Mouse (Mus musculus): ENCODE measurements around the gene Aldh2. TPM values are rescaled to one million over a fixed set of nuclear protein-coding genes. Genes with fewer than 3 reads are reported as not detected.

Gene Aldh2
- polyA plus RNA-seq, 1 experiment from 2014 or later = 68.4 TPM

DNA sequence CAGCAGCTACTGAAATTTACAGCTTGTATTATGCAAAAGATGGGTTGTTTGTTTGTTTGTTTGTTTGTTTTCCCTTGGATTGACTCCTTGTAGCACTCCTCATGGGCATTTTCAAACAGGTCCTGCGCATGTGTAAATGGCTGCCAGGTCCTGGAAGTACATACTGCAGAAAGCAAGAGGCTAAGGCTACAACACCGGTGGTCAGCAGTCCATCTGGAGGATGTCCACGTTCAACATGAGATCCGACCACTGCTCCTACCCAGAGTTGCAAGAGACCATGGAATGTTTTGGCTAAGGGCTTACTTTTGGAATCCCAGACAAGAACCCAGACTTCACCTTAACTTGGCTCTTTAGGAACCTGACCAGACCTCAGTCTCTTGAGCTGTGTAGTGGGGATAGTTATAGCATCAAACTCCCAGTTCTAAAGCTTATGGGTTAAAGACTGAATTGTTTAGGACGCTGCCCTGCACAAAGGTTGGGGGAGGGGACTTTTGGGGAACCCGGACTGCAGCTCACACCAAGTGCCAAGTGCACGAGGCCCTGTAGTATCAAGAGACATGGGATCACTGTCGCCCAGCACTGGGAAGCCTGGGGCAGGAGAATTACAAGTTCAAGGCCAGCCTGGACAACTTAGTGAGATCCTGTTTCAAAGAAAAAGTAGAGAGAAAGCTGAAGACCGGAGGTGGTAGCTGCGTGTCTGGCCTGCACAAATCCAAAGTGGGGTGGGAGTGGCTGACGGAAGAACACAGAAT is 1.4 kb downstream of the Aldh2 start:
- Histone ChIP-seq H3K4me1 (ENCODE audit: control insufficient read depth, insufficient read depth, low read length) (peaks cover 9% of the 10 kb centered on the region; the same call in 1 of the 2 replicates), H3K27me3 (ENCODE audit: control insufficient read depth, insufficient read depth, low read length) (no peaks in the 10 kb centered on the region), H3K27ac (ENCODE audit: low read length) (no peak overlapping the region), H3K4me2 (replicated peaks; ENCODE audit: low read depth, low read length) (peak overlapping the region; percentile 95), H3K4me3 (ENCODE audit: low read depth, low read length) (peak overlapping the region; percentile 71), H3K9ac (replicated peaks; ENCODE audit: low read depth, low read length) (no peak overlapping the region), H3K36me3 (ENCODE audit: control insufficient read depth, insufficient read depth, low read length) (no peaks in the 10 kb centered on the region), H3K9me3 (ENCODE audit: control insufficient read depth, low read depth, low read length) (no peaks in the 10 kb centered on the region)
- 59% methylated on average over 11 of the region's 11 CpGs for WGBS
- no peak for ATAC-seq (ENCODE audit: insufficient number of reproducible peaks, insufficient read depth, low FRiP score, low read depth)

DNA sequence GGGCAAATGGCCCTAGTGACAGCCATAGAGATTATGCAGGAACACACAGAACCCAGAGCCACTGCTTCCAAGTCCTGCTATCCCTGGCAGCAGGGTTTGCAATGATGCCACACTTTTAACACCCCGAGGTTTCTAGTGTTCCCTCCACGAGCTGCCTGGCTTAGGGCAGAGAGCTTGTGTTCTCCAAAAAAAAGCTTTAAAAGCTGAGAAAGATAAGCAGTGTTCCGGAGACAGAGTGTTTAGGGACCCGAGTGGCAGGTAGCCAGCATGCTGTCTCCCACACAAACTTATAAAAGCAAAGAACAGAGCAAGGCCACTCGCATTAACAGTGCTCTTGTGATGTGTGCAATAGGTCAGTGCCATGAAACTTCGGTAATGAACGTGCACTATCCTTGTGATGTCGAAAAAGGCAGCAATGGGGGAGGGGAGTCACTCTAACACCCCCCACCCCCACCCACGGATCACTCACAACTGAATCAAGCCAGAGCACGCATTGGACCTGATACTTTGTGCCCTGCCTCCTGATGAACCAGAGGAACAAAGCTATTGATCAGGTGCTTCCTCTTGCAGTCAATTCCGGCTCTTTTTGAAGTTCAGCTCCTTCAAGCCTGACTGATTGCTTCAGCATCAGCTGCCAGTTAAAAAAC is 2.1 kb downstream of the Aldh2 start:
- H3K4me2 ChIP-seq (replicated peaks; ENCODE audit: low read depth, low read length) = peak overlapping the region; percentile 6; the same call in 1 of the 2 replicates
- 69% methylated on average over 11 of the region's 11 CpGs for WGBS
- no peak overlapping the region for H3K4me3 ChIP-seq (ENCODE audit: low read depth, low read length)
- no peaks in the 10 kb centered on the region for H3K9me3 ChIP-seq (ENCODE audit: control insufficient read depth, low read depth, low read length)
- peaks cover 12% of the 10 kb centered on the region; the same call in 1 of the 2 replicates for H3K4me1 ChIP-seq (ENCODE audit: control insufficient read depth, insufficient read depth, low read length)
- H3K27ac ChIP-seq (ENCODE audit: low read length) = no peak overlapping the region
- H3K27me3 ChIP-seq (ENCODE audit: control insufficient read depth, insufficient read depth, low read length) = no peaks in the 10 kb centered on the region
- no peaks in the 10 kb centered on the region for H3K36me3 ChIP-seq (ENCODE audit: control insufficient read depth, insufficient read depth, low read length)
- no peak for ATAC-seq (ENCODE audit: insufficient number of reproducible peaks, insufficient read depth, low FRiP score, low read depth)
- H3K9ac ChIP-seq (replicated peaks; ENCODE audit: low read depth, low read length) = no peak overlapping the region

DNA sequence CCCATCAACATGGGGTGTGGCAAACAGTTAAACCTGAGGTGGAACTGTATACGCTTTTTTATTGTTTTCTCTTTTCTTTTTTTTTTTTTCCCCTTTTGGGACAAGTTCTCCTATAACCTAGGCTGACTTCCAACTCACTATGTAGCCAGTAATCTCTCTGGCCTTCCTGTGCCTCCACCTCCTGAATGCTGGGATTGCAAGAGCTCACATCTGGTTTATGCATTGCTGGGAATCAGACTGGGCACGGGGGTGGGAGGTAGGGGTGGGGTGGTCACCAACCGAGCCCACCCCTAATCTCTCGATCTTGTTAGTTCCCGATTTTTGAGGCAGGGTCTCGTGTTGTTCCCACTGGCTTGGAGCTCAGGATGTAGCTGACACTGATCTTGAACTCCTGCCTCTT is 3.7 kb downstream of the Aldh2 start:
- no peaks in the 10 kb centered on the region for H3K36me3 ChIP-seq (ENCODE audit: control insufficient read depth, insufficient read depth, low read length)
- no peaks in the 10 kb centered on the region for H3K27me3 ChIP-seq (ENCODE audit: control insufficient read depth, insufficient read depth, low read length)
- H3K4me1 ChIP-seq (ENCODE audit: control insufficient read depth, insufficient read depth, low read length) = peaks cover 15% of the 10 kb centered on the region; the same call in 1 of the 2 replicates
- H3K4me2 ChIP-seq (replicated peaks; ENCODE audit: low read depth, low read length) = no peak overlapping the region
- no peak for ATAC-seq (ENCODE audit: insufficient number of reproducible peaks, insufficient read depth, low FRiP score, low read depth)
- no peak overlapping the region for H3K9ac ChIP-seq (replicated peaks; ENCODE audit: low read depth, low read length)
- 88% methylated on average over 6 of the region's 6 CpGs for WGBS
- H3K4me3 ChIP-seq (ENCODE audit: low read depth, low read length) = no peak overlapping the region
- no peak overlapping the region for H3K27ac ChIP-seq (ENCODE audit: low read length)
- no peaks in the 10 kb centered on the region for H3K9me3 ChIP-seq (ENCODE audit: control insufficient read depth, low read depth, low read length)

DNA sequence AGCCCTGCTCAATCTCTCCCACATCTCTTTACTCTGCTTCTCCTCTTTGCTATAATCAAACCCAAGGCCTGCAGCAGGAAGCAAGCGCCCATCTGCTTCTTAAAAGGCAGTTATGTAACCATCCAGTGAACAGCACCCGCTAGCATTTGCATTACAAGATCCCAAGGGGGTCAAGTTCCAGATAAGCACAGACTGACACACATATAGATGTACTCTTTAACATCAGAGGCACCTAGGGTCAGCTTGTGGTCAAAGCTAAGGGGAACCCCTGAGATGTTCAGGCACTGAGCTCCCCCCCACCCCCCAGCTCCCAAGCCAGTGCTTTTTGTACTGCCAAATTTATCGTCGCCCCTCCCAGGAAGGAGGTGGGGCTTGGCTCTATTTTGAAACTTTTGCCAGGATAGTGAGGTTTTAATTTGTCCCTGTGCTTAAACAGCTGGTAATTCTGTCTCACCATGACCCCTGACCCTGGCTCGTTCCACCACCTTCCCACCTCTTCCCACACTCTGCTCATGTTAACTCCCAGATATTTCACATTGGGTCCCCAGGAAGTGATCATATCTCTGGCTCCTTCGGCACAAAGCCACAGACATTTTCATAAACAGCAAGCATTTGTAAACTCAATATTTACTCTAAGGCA is 7.1 kb downstream of the Aldh2 start:
- Histone ChIP-seq H3K4me2 (replicated peaks; ENCODE audit: low read depth, low read length) (0 out of 2 replicates have a peak overlapping the region, but pooled peaks have one; percentile 1), H3K36me3 (ENCODE audit: control insufficient read depth, insufficient read depth, low read length) (no peaks in the 10 kb centered on the region), H3K9ac (replicated peaks; ENCODE audit: low read depth, low read length) (no peak overlapping the region), H3K27ac (ENCODE audit: low read length) (peak overlapping the region; percentile 39; the same call in 1 of the 2 replicates), H3K27me3 (ENCODE audit: control insufficient read depth, insufficient read depth, low read length) (no peaks in the 10 kb centered on the region), H3K9me3 (ENCODE audit: control insufficient read depth, low read depth, low read length) (no peaks in the 10 kb centered on the region), H3K4me1 (ENCODE audit: control insufficient read depth, insufficient read depth, low read length) (peaks cover 15% of the 10 kb centered on the region; the same call in 1 of the 2 replicates), H3K4me3 (ENCODE audit: low read depth, low read length) (no peak overlapping the region)
- WGBS = 48% methylated on average over 6 of the region's 6 CpGs
- no peak for ATAC-seq (ENCODE audit: insufficient number of reproducible peaks, insufficient read depth, low FRiP score, low read depth)

DNA sequence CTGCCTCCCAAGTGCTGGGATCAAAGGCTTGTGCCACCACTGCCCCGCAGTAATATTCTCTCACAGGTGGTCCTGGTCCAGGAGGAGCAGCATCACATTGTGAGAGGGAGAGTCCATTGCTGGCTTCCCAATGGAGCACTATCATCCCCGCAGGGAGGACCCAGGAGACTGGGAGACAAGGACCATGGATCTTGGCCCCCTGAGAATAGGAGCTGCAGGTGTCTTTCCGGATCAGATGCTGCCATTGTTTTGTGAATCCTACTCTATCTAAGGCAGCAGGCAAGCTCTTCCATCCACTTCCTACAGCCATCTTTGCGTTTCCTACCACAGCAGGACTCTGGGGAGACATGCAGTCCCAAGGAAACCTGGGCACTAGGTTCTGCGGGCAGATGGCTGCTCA is 7.9 kb downstream of the Aldh2 start:
- Histone ChIP-seq H3K4me1 (ENCODE audit: control insufficient read depth, insufficient read depth, low read length) (peaks cover 15% of the 10 kb centered on the region; the same call in 1 of the 2 replicates), H3K4me2 (replicated peaks; ENCODE audit: low read depth, low read length) (no peak overlapping the region), H3K27me3 (ENCODE audit: control insufficient read depth, insufficient read depth, low read length) (no peaks in the 10 kb centered on the region), H3K4me3 (ENCODE audit: low read depth, low read length) (no peak overlapping the region), H3K36me3 (ENCODE audit: control insufficient read depth, insufficient read depth, low read length) (no peaks in the 10 kb centered on the region), H3K9ac (replicated peaks; ENCODE audit: low read depth, low read length) (no peak overlapping the region), H3K9me3 (ENCODE audit: control insufficient read depth, low read depth, low read length) (no peaks in the 10 kb centered on the region), H3K27ac (ENCODE audit: low read length) (no peak overlapping the region)
- ATAC-seq (ENCODE audit: insufficient number of reproducible peaks, insufficient read depth, low FRiP score, low read depth) = no peak
- 86% methylated on average over 5 of the region's 5 CpGs for WGBS

DNA sequence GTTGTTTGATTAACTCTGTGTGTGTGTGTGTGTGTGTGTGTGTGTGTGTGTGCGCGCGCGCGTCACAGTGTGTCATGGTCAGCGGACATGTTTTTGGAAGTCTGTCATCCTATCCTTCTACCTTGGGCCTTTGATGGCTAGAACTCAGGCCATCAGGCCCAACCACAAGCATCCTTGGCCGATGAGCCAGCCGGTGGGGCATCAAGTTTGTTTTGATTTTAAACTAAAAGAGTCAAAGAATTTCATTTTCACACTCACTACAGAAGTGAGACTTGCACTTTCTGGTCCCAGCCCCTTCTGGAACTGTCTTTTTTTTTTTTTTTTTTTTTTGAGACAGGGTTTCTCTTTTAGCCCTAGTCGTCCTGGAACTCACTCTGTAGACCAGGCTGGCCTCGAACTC is 8.6 kb downstream of the Aldh2 start:
- H3K4me1 ChIP-seq (ENCODE audit: control insufficient read depth, insufficient read depth, low read length) = peaks cover 15% of the 10 kb centered on the region; the same call in 1 of the 2 replicates

DNA sequence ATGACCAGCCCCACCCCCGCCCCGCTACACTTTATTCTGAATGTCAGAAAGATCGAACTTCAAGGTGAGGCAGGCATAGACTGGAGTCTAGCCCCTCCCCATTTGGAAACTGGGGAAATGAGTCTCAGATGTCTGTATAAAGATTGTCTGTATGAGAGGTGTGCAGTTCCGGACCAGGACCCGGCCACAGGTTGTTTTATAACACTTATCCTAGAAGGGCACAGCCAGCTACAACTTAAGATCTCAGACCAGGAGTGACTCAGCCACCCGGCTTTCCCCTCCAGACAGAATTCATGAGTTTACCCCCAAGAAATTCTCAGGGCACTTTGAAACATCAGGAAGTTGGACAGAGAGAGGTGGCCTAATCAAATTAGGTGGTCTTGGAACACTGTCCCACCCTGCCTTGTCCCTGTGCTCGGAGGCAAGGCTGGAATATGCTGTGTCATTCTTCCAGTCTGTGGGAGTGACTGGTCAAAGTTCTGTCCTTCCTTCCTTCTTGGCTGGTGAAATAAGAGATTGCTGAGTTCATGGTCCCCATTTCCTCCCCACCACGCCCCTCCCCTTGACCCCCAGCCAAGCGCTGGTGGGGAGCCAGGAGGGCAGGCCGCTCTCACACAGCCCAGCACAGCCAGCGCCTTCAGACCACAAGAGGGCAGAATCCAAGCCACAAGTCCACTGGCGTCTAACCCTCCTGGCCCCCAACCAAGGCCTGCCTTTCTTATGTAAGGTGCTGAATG is 9.7 kb downstream of the Aldh2 start:
- peaks cover 15% of the 10 kb centered on the region; the same call in 1 of the 2 replicates for H3K4me1 ChIP-seq (ENCODE audit: control insufficient read depth, insufficient read depth, low read length)
- no peak overlapping the region for H3K4me3 ChIP-seq (ENCODE audit: low read depth, low read length)
- no peak overlapping the region for H3K4me2 ChIP-seq (replicated peaks; ENCODE audit: low read depth, low read length)
- H3K27me3 ChIP-seq (ENCODE audit: control insufficient read depth, insufficient read depth, low read length) = no peaks in the 10 kb centered on the region
- H3K9ac ChIP-seq (replicated peaks; ENCODE audit: low read depth, low read length) = no peak overlapping the region
- H3K27ac ChIP-seq (ENCODE audit: low read length) = peak overlapping the region; percentile 4; the same call in 1 of the 2 replicates
- H3K36me3 ChIP-seq (ENCODE audit: control insufficient read depth, insufficient read depth, low read length) = peaks cover 14% of the 10 kb centered on the region
- H3K9me3 ChIP-seq (ENCODE audit: control insufficient read depth, low read depth, low read length) = no peaks in the 10 kb centered on the region
- whole genome bisulfite sequencing = 53% methylated on average over 12 of the region's 12 CpGs
- peak; percentile 84 for ATAC-seq (ENCODE audit: insufficient number of reproducible peaks, insufficient read depth, low FRiP score, low read depth)

More for the DNA sequence above, 8.6 kb downstream of the Aldh2 start:
- H3K27ac ChIP-seq (ENCODE audit: low read length) = no peak overlapping the region
- H3K9me3 ChIP-seq (ENCODE audit: control insufficient read depth, low read depth, low read length) = no peaks in the 10 kb centered on the region
- WGBS = 95% methylated on average over 10 of the region's 10 CpGs
- no peak overlapping the region for H3K9ac ChIP-seq (replicated peaks; ENCODE audit: low read depth, low read length)
- ATAC-seq (ENCODE audit: insufficient number of reproducible peaks, insufficient read depth, low FRiP score, low read depth) = no peak
- no peaks in the 10 kb centered on the region for H3K27me3 ChIP-seq (ENCODE audit: control insufficient read depth, insufficient read depth, low read length)
- peaks cover 5% of the 10 kb centered on the region; the same call in 1 of the 2 replicates for H3K36me3 ChIP-seq (ENCODE audit: control insufficient read depth, insufficient read depth, low read length)
- H3K4me3 ChIP-seq (ENCODE audit: low read depth, low read length) = no peak overlapping the region
- no peak overlapping the region for H3K4me2 ChIP-seq (replicated peaks; ENCODE audit: low read depth, low read length)

DNA sequence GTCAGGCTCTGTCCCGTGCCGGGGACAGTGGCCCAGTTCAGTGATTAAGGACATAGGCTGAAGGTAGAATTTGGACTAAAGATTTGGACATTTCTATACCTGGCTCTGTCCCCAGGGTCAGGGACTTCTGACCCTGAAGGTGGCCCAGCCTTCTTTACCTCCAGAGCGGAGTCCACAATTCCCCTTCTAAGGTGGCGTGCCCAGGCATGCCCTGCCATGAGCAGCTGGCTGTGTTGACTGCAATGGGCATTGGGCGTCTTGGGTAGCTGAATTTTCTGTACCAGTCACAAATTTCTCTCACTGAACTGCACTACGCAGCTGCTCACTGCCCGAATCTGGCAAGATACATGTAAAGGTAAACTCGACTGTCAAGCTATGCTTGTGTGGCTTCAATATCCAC is 11.7 kb downstream of the Aldh2 start:
- no peaks in the 10 kb centered on the region for H3K9me3 ChIP-seq (ENCODE audit: control insufficient read depth, low read depth, low read length)
- 89% methylated on average over 8 of the region's 8 CpGs for WGBS
- H3K4me1 ChIP-seq (ENCODE audit: control insufficient read depth, insufficient read depth, low read length) = peaks cover 15% of the 10 kb centered on the region; the same call in 1 of the 2 replicates
- no peak for ATAC-seq (ENCODE audit: insufficient number of reproducible peaks, insufficient read depth, low FRiP score, low read depth)
- H3K36me3 ChIP-seq (ENCODE audit: control insufficient read depth, insufficient read depth, low read length) = peaks cover 19% of the 10 kb centered on the region
- no peak overlapping the region for H3K4me3 ChIP-seq (ENCODE audit: low read depth, low read length)
- no peaks in the 10 kb centered on the region for H3K27me3 ChIP-seq (ENCODE audit: control insufficient read depth, insufficient read depth, low read length)
- no peak overlapping the region for H3K4me2 ChIP-seq (replicated peaks; ENCODE audit: low read depth, low read length)
- no peak overlapping the region for H3K27ac ChIP-seq (ENCODE audit: low read length)
- no peak overlapping the region; the same call in 1 of the 2 replicates for H3K9ac ChIP-seq (replicated peaks; ENCODE audit: low read depth, low read length)
